Comparison of ENCODE assay signal across 28 mouse cellular contexts in genomic region chr2:132378602-132379150, GRCm38 (mm10). TPM values are rescaled to one million over a fixed set of nuclear protein-coding genes. Genes with fewer than 3 reads are reported as not detected.
DNase-seq lines count a peak whose midpoint lies in the region; TF ChIP-seq lines count a peak whose summit lies in the region.
"Had no signal": no experiment of that assay in that cellular context is flagged by ENCODE, and none has a peak within 500 bp of the region (broad histone marks: within the 10 kb centered on the region; RNA-seq: fewer than 3 reads in every experiment).

No protein-coding gene starts in this region.

- dilution Hi-C loops in CH12.LX (cut with MboI; ENCODE audit: extremely low pct_ligation_motif_present, extremely low pct_unique_long_range_greater_than_20kb, low sequenced_read_pairs), result no loop called here

- no peak overlapping the region for H3K9ac ChIP-seq in CH12.LX (ENCODE audit: insufficient read depth, low read depth)
- H3K9ac ChIP-seq: embryonic facial prominence, embryonic 13.5 days; embryonic facial prominence, embryonic 15.5 days; forebrain, embryonic 12.5 days had no signal

- TF ChIP-seq RAD21 in CH12.LX (IDR thresholded peaks at IDR 0.05; ENCODE audit: low read depth, low read length), result no peak

- peak; percentile 64 for DNase-seq in heart, adult 11 months
- no peak for DNase-seq in heart, embryonic 10.5 days (ENCODE audit: low spot score)
- DNase-seq in right cerebral cortex, adult 18-20 months, result peak; percentile 43
- DNase-seq in right cerebral cortex, postnatal 10 days (ENCODE audit: low spot score in 2 of 2), result no peak
- no peak for DNase-seq in CH12.LX (ENCODE audit: extremely low read depth)
- peak; percentile 32 for DNase-seq in brain, adult 2 months (ENCODE audit: low read depth, low spot score)
- DNase-seq in lung, postnatal 10 days, result no peak
- DNase-seq: adrenal gland, adult 8-10 months; adrenal gland, postnatal 14 days; adrenal gland, postnatal 36 days; B cell, adult 2 months; cerebellum, adult 11 months; cerebellum, adult 18-20 months; cerebellum, adult 8-10 months; cerebellum, adult 9-11 months; cerebellum, postnatal 14 days; cerebellum, postnatal 36 days; embryo, embryonic 11 days had no signal

- no peak overlapping the region for H3K4me2 ChIP-seq in CH12.LX (ENCODE audit: insufficient read depth, low read depth, poor library complexity, severe bottlenecking)
- H3K4me2 ChIP-seq: embryonic facial prominence, embryonic 13.5 days; embryonic facial prominence, embryonic 15.5 days; forebrain, embryonic 12.5 days had no signal

- 62% methylated on average over 10 of the region's 10 CpGs for WGBS in heart, embryonic 10.5 days

- no peaks in the 10 kb centered on the region for H3K9me3 ChIP-seq in heart, embryonic 10.5 days
- no peaks in the 10 kb centered on the region for H3K9me3 ChIP-seq in CH12.LX (replicated peaks; ENCODE audit: low read length)
- H3K9me3 ChIP-seq: embryonic facial prominence, embryonic 13.5 days; embryonic facial prominence, embryonic 15.5 days; forebrain, embryonic 10.5 days; forebrain, embryonic 12.5 days; G1E had no signal

- in situ Hi-C loops in CH12.LX (cut with MboI; ENCODE audit: low pct_ligation_motif_present, low pct_unique_long_range_greater_than_20kb, low sequenced_read_pairs), result no loop called here

- no peak for TF ChIP-seq CTCF in CH12.LX (conservative IDR thresholded peaks at IDR 0.05 in 1 of 2, IDR thresholded peaks at IDR 0.05 in 1 of 2; ENCODE audit: low read depth in 2 of 2, low read length in 2 of 2)

- no peak overlapping the region for H3K4me3 ChIP-seq in heart, embryonic 10.5 days
- H3K4me3 ChIP-seq in CH12.LX (replicated peaks in 1 of 3; ENCODE audit: low read depth in 2 of 3, low read length in 2 of 3, poor library complexity in 1 of 3), result no peak overlapping the region
- H3K4me3 ChIP-seq: embryonic facial prominence, embryonic 13.5 days; embryonic facial prominence, embryonic 15.5 days; erythroblast, embryonic 14.5 days; forebrain, embryonic 10.5 days; forebrain, embryonic 12.5 days had no signal

- H3K4me1 ChIP-seq in heart, embryonic 10.5 days, result no peaks in the 10 kb centered on the region
- peaks cover 15 to 39% of the 10 kb centered on the region in 2 experiments for H3K4me1 ChIP-seq in CH12.LX (ENCODE audit: control insufficient read depth in 1 of 2, insufficient read depth in 2 of 2)
- H3K4me1 ChIP-seq: embryonic facial prominence, embryonic 13.5 days; embryonic facial prominence, embryonic 15.5 days; forebrain, embryonic 10.5 days; forebrain, embryonic 12.5 days had no signal

- no peak overlapping the region for H3K27ac ChIP-seq in heart, embryonic 10.5 days
- no peak overlapping the region for H3K27ac ChIP-seq in CH12.LX (ENCODE audit: insufficient read depth, low read depth)
- H3K27ac ChIP-seq: embryonic facial prominence, embryonic 13.5 days; embryonic facial prominence, embryonic 15.5 days; forebrain, embryonic 10.5 days; forebrain, embryonic 12.5 days had no signal

- TF ChIP-seq POLR2A in CH12.LX (IDR thresholded peaks at IDR 0.05; ENCODE audit: low read depth, low read length), result no peak

- H3K79me2 ChIP-seq in CH12.LX (replicated peaks; ENCODE audit: control insufficient read depth, extremely low read depth, insufficient read depth, poor library complexity, severe bottlenecking), result no peaks in the 10 kb centered on the region

- peaks cover 27% of the 10 kb centered on the region for H3K27me3 ChIP-seq in heart, embryonic 10.5 days (ENCODE audit: insufficient read depth, poor library complexity, severe bottlenecking)
- no peaks in the 10 kb centered on the region for H3K27me3 ChIP-seq in CH12.LX (replicated peaks)

- no peak for TF ChIP-seq EP300 in CH12.LX (IDR thresholded peaks at IDR 0.05; ENCODE audit: low read length)

- no peaks in the 10 kb centered on the region for H3K36me3 ChIP-seq in heart, embryonic 10.5 days
- no peaks in the 10 kb centered on the region for H3K36me3 ChIP-seq in CH12.LX (replicated peaks in 1 of 2; ENCODE audit: control insufficient read depth in 1 of 2, insufficient read depth in 1 of 2, low read length in 1 of 2)
- H3K36me3 ChIP-seq: embryonic facial prominence, embryonic 13.5 days; embryonic facial prominence, embryonic 15.5 days; forebrain, embryonic 10.5 days; forebrain, embryonic 12.5 days; G1E had no signal

TF ChIP-seq in CH12.LX, 34 proteins besides CTCF, POLR2A, EP300 and RAD21:
- no peak for TF ChIP-seq MXI1 (IDR thresholded peaks at IDR 0.05; ENCODE audit: low read depth, low read length)
- TF ChIP-seq JUN (IDR thresholded peaks at IDR 0.05; ENCODE audit: insufficient read depth, low read depth, low read length), result no peak
- TF ChIP-seq SIN3A (IDR thresholded peaks at IDR 0.05; ENCODE audit: low read length), result no peak
- TF ChIP-seq ZKSCAN1 (IDR thresholded peaks at IDR 0.05; ENCODE audit: borderline replicate concordance, low read depth, low read length), result no peak
- no peak for TF ChIP-seq NELFE (IDR thresholded peaks at IDR 0.05; ENCODE audit: low read depth, low read length)
- peak; percentile 85 for TF ChIP-seq MAFK (IDR thresholded peaks at IDR 0.05; ENCODE audit: insufficient replicate concordance, low read length)
- TF ChIP-seq E2F4 (IDR thresholded peaks at IDR 0.05; ENCODE audit: insufficient replicate concordance, low read depth, low read length), result no peak

RNA-seq across cellular contexts. Expression of gene Prokr2, which starts 6.6 kb away (rescaled TPM):
- 2.3 and 2.8 TPM in 2 replicates for polyA plus RNA-seq in heart, embryonic 10.5 days (2016; fragmentation: Nextera tagmentation; extraction: Ambion mirVana)
- total RNA-seq in CH12.LX (2012; rRNA removed) (0.04 TPM in 1 of 2 replicates, not detected in the other), CH12.LX (2014; rRNA removed) (not detected in 2 replicates)
- not detected in 2 replicates for polyA plus RNA-seq in CH12.LX (2012; ENCODE audit: insufficient read length, low read depth)
- total RNA-seq: adrenal gland, adult 18-20 months; adrenal gland, postnatal 14 days; common myeloid progenitor, adult 5-6 weeks had no signal
- polyA plus RNA-seq: CD4-positive, CD25-positive, alpha-beta regulatory T cell, adult 4 months; erythroblast, embryonic 14.5 days; G1E; Patski had no signal

Comparison
In these comparisons a context has a peak if more than half of its experiments do, and no peak if none do; other contexts are left out.
1. DNase-seq: peak in heart, adult 11 months (single experiment), right cerebral cortex, adult 18-20 months (single experiment) and brain, adult 2 months (single experiment); none in heart, embryonic 10.5 days (single experiment), right cerebral cortex, postnatal 10 days (0 of 2), CH12.LX (single experiment) and lung, postnatal 10 days (single experiment).